In the genomic region with DNA sequence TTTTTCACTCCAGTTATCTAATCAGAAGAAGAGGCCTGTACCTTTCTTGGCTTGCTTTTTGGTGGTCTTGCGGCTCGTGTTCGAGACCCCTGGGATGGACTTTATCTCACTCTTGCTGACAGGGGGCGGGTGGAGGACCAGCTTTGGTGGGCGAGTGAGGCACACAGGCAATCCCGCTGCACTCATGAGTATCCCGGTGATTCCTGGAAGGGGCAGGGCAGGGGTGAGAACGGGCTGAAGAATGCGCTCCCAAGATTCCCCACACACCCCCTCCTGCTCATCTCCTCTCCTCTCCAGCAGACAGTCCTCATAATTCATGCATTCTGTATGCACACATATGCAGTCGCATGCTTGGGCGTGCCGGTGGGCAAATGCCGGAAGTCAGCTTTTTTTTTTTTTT, we compare ENCODE assay signal across 34 mouse cellular contexts. TPM values are rescaled to one million over a fixed set of nuclear protein-coding genes. Genes with fewer than 3 reads are reported as not detected.
DNase-seq lines count a peak whose midpoint lies in the region; ATAC-seq and TF ChIP-seq lines count a peak whose summit lies in the region.
"Had no signal": no experiment of that assay in that cellular context is flagged by ENCODE, and none has a peak within 500 bp of the region (broad histone marks: within the 10 kb centered on the region; RNA-seq: fewer than 3 reads in every experiment).

No protein-coding gene starts in this region.

- no peak for ATAC-seq in kidney, postnatal 0 days (replicated peaks; ENCODE audit: low FRiP score, low read depth)
- ATAC-seq in neural tube, embryonic 13.5 days (ENCODE audit: low read depth), result no peak
- no peak for ATAC-seq in neural tube, embryonic 15.5 days (ENCODE audit: low FRiP score)
- ATAC-seq: forebrain, postnatal 0 days; intestine, embryonic 16.5 days; midbrain, embryonic 13.5 days had no signal

- H3K27ac ChIP-seq in gastrocnemius, adult 2 months, result peak overlapping the region; percentile 77
- 0 out of 2 replicates have a peak overlapping the region, but pooled peaks have one; percentile 68 for H3K27ac ChIP-seq in kidney, postnatal 0 days
- H3K27ac ChIP-seq in neural tube, embryonic 13.5 days (replicated peaks), result peak overlapping the region; percentile 67
- H3K27ac ChIP-seq in neural tube, embryonic 15.5 days (replicated peaks), result peak overlapping the region; percentile 52; the same call in 1 of the 2 replicates
- H3K27ac ChIP-seq: embryonic facial prominence, embryonic 10.5 days; forebrain, embryonic 10.5 days; heart, embryonic 10.5 days; liver, embryonic 15.5 days; midbrain, embryonic 13.5 days had no signal

- H3K9ac ChIP-seq in kidney, postnatal 0 days (ENCODE audit: low read depth, low read length), result no peak overlapping the region
- H3K9ac ChIP-seq in neural tube, embryonic 13.5 days, result no peak overlapping the region
- no peak overlapping the region for H3K9ac ChIP-seq in neural tube, embryonic 15.5 days (replicated peaks)
- H3K9ac ChIP-seq: forebrain, postnatal 0 days; liver, embryonic 15.5 days; midbrain, embryonic 13.5 days had no signal

- no peaks in the 10 kb centered on the region for H3K36me3 ChIP-seq in kidney, postnatal 0 days (ENCODE audit: insufficient read depth, low read length)
- H3K36me3 ChIP-seq in neural tube, embryonic 13.5 days, result peaks cover 70% of the 10 kb centered on the region
- peaks cover 58% of the 10 kb centered on the region for H3K36me3 ChIP-seq in neural tube, embryonic 15.5 days
- H3K36me3 ChIP-seq: heart, embryonic 10.5 days; liver, embryonic 15.5 days had no signal

- TF ChIP-seq CTCF in gastrocnemius, adult 2 months (IDR thresholded peaks at IDR 0.05), result no peak
- no peak for TF ChIP-seq CTCF in kidney, postnatal 0 days (IDR thresholded peaks at IDR 0.05; ENCODE audit: low read depth)

- 85% methylated on average over 13 of the region's 13 CpGs for WGBS in kidney, postnatal 0 days
- 71% methylated on average over 13 of the region's 13 CpGs for WGBS in neural tube, embryonic 13.5 days
- 74% methylated on average over 13 of the region's 13 CpGs for WGBS in neural tube, embryonic 15.5 days

- H3K9me3 ChIP-seq in kidney, postnatal 0 days (replicated peaks; ENCODE audit: low read length), result no peaks in the 10 kb centered on the region
- no peaks in the 10 kb centered on the region for H3K9me3 ChIP-seq in neural tube, embryonic 13.5 days
- no peaks in the 10 kb centered on the region for H3K9me3 ChIP-seq in neural tube, embryonic 15.5 days (replicated peaks)
- H3K9me3 ChIP-seq: embryonic facial prominence, embryonic 10.5 days; forebrain, embryonic 10.5 days; heart, embryonic 10.5 days; liver, embryonic 15.5 days; midbrain, embryonic 13.5 days had no signal

- intact Hi-C loops in gastrocnemius, adult 2 months (cut with DNase I), result no loop called here

- peaks cover 24% of the 10 kb centered on the region for H3K4me1 ChIP-seq in kidney, postnatal 0 days (replicated peaks; ENCODE audit: insufficient read depth, low read length)
- peaks cover 49% of the 10 kb centered on the region for H3K4me1 ChIP-seq in neural tube, embryonic 13.5 days (replicated peaks)
- peaks cover 29% of the 10 kb centered on the region for H3K4me1 ChIP-seq in neural tube, embryonic 15.5 days

- DNase-seq in gastrocnemius, adult 2 months, result no peak
- no peak for DNase-seq in gastrocnemius, postnatal 10 days
- no peak for DNase-seq in kidney, postnatal 0 days (ENCODE audit: low spot score)
- no peak for DNase-seq in kidney, adult 18-20 months
- no peak for DNase-seq in neural tube, embryonic 10.5 days (ENCODE audit: extremely low spot score, low spot score)
- DNase-seq in ovary, postnatal 14 days (ENCODE audit: low spot score), result no peak
- DNase-seq: cerebellum, adult 11-12 months; cerebellum, postnatal 10 days; forebrain, postnatal 0 days; gastrocnemius, postnatal 36 days; kidney, postnatal 36 days; layer of hippocampus, adult 9-11 months; lung, postnatal 14 days had no signal

- no peak overlapping the region for H3K4me2 ChIP-seq in kidney, postnatal 0 days (ENCODE audit: low read length)
- no peak overlapping the region for H3K4me2 ChIP-seq in neural tube, embryonic 13.5 days
- no peak overlapping the region for H3K4me2 ChIP-seq in neural tube, embryonic 15.5 days
- H3K4me2 ChIP-seq: liver, embryonic 15.5 days; midbrain, embryonic 13.5 days had no signal

- no peaks in the 10 kb centered on the region for H3K27me3 ChIP-seq in kidney, postnatal 0 days (ENCODE audit: insufficient read depth, low read length)
- no peaks in the 10 kb centered on the region for H3K27me3 ChIP-seq in neural tube, embryonic 13.5 days
- no peaks in the 10 kb centered on the region for H3K27me3 ChIP-seq in neural tube, embryonic 15.5 days (replicated peaks)
- H3K27me3 ChIP-seq: liver, embryonic 15.5 days; midbrain, embryonic 13.5 days had no signal

- no peak overlapping the region for H3K4me3 ChIP-seq in gastrocnemius, adult 2 months
- H3K4me3 ChIP-seq in kidney, postnatal 0 days (replicated peaks; ENCODE audit: low read depth, low read length), result no peak overlapping the region
- no peak overlapping the region for H3K4me3 ChIP-seq in neural tube, embryonic 13.5 days
- H3K4me3 ChIP-seq in neural tube, embryonic 15.5 days (replicated peaks), result no peak overlapping the region
- H3K4me3 ChIP-seq: embryonic facial prominence, embryonic 10.5 days; forebrain, embryonic 10.5 days; heart, embryonic 10.5 days; liver, embryonic 15.5 days; midbrain, embryonic 13.5 days had no signal

RNA-seq across cellular contexts. Expression of a gene that starts 16.0 kb away (rescaled TPM):
- 1 to 10 TPM; 3.9 to 4.2 TPM for total RNA-seq in gastrocnemius, adult 2 months (2021)
- total RNA-seq in gastrocnemius, postnatal 10 days (2021), result 10 to 100 TPM; 20.3 to 23.2 TPM
- 5.0 and 5.6 TPM in 2 replicates for polyA plus RNA-seq in kidney, postnatal 0 days (2015; fragmentation: Nextera tagmentation; extraction: Ambion mirVana)
- 34.2 and 35.5 TPM in 2 replicates for polyA plus RNA-seq in neural tube, embryonic 13.5 days (2015; fragmentation: Nextera tagmentation; extraction: Ambion mirVana)
- polyA plus RNA-seq in neural tube, embryonic 15.5 days (2015; fragmentation: Nextera tagmentation; extraction: Ambion mirVana), result 34.1 and 34.5 TPM in 2 replicates

RNA-seq across cellular contexts. Expression of a gene that starts 24.6 kb away (rescaled TPM):
- total RNA-seq in gastrocnemius, adult 2 months (2021), result 1 to 10 TPM in 1 of 2 experiments, under 1 TPM in 1; 0.98 to 1.1 TPM
- total RNA-seq in gastrocnemius, postnatal 10 days (2021), result 1 to 10 TPM; 2.0 to 4.1 TPM
- 0.56 and 0.74 TPM in 2 replicates for polyA plus RNA-seq in kidney, postnatal 0 days (2015; fragmentation: Nextera tagmentation; extraction: Ambion mirVana)
- polyA plus RNA-seq in neural tube, embryonic 13.5 days (2015; fragmentation: Nextera tagmentation; extraction: Ambion mirVana), result 0.54 and 0.89 TPM in 2 replicates
- polyA plus RNA-seq in neural tube, embryonic 15.5 days (2015; fragmentation: Nextera tagmentation; extraction: Ambion mirVana), result 0.61 and 0.88 TPM in 2 replicates
- polyA plus RNA-seq: heart, embryonic 10.5 days had no signal

RNA-seq across cellular contexts. Expression of a gene that starts 57.5 kb away (rescaled TPM):
- total RNA-seq in gastrocnemius, adult 2 months (2021), result not detected
- total RNA-seq in gastrocnemius, postnatal 10 days (2021), result not detected
- not detected in 2 replicates for polyA plus RNA-seq in kidney, postnatal 0 days (2015; fragmentation: Nextera tagmentation; extraction: Ambion mirVana)
- polyA plus RNA-seq in neural tube, embryonic 13.5 days (2015; fragmentation: Nextera tagmentation; extraction: Ambion mirVana), result 0.08 TPM in 1 of 2 replicates, not detected in the other
- not detected in 2 replicates for polyA plus RNA-seq in neural tube, embryonic 15.5 days (2015; fragmentation: Nextera tagmentation; extraction: Ambion mirVana)
- total RNA-seq: adrenal gland, adult 2 months; adrenal gland, postnatal 4 days; forebrain, postnatal 0 days; gastrocnemius, postnatal 36 days; hematopoietic stem cell, adult 5-6 weeks; left cerebral cortex, adult 18-20 months; left cerebral cortex, postnatal 36 days; megakaryocyte progenitor cell, adult 5-6 weeks; monocyte, adult 5-6 weeks had no signal
- polyA plus RNA-seq: adrenal gland, adult 2 months; cortical plate, adult 2 months; embryonic facial prominence, embryonic 10.5 days; forebrain, embryonic 10.5 days; forebrain, postnatal 0 days; heart, embryonic 10.5 days; heart, postnatal 0 days; intestine, embryonic 16.5 days; kidney, embryonic 14.5 days; limb, embryonic 14.5 days; liver, embryonic 15.5 days; midbrain, embryonic 13.5 days; neural tube, embryonic 11.5 days; stomach, embryonic 16.5 days had no signal
